Mouse (Mus musculus) neural tube, embryonic 12.5 days (tissue): ENCODE data around the gene Gabrr2. TPM values are rescaled to one million over a fixed set of nuclear protein-coding genes. Genes with fewer than 3 reads are reported as not detected.

Experiments used
- ATAC-seq: fragments of 200-750 bp; cut with Nextera tagmentation; 2 replicates; pipeline ENCODE4 v1.8.0; 2017; ENCODE audit warnings: low read depth, mild to moderate bottlenecking, moderate TSS enrichment, moderate library complexity; ENCODE audit not compliant: low FRiP score
- H3K27ac ChIP-seq: fragments of 300-500 bp; sonication (generic); 2 replicates; pipeline ENCODE4 v1.5.1; 2016
- H3K27me3 ChIP-seq: fragments of 300-500 bp; sonication (generic); replicated peaks from 2 replicates; pipeline ENCODE4 v1.6.1; 2016; ENCODE audit warnings: mild to moderate bottlenecking
- H3K36me3 ChIP-seq: fragments of 300-500 bp; sonication (generic); 2 replicates; pipeline ENCODE4 v1.6.1; 2016; ENCODE audit warnings: mild to moderate bottlenecking
- H3K4me1 ChIP-seq: fragments of 300-500 bp; sonication (generic); 2 replicates; pipeline ENCODE4 v1.6.1; 2016
- H3K4me2 ChIP-seq: fragments of 300-500 bp; sonication (generic); replicated peaks from 2 replicates; pipeline ENCODE4 v1.6.1; 2016; ENCODE audit warnings: mild to moderate bottlenecking
- H3K4me3 ChIP-seq: fragments of 300-500 bp; sonication (generic); 2 replicates; pipeline ENCODE4 v1.5.1; 2016
- H3K9ac ChIP-seq: fragments of 300-500 bp; sonication (generic); 2 replicates; pipeline ENCODE4 v1.6.1; 2016; ENCODE audit warnings: mild to moderate bottlenecking
- H3K9me3 ChIP-seq: fragments of 300-500 bp; sonication (generic); 2 replicates; pipeline ENCODE4 v1.6.1; 2016; ENCODE audit warnings: mild to moderate bottlenecking
- WGBS: fragments of 180-500 bp; shearing (Covaris S2); methylation state at CpG from one replicate; pipeline ENCODE4 v1.1.7; 2016; 5-methylcytosine and 5-hydroxymethylcytosine counted together
- polyA plus RNA-seq: library from polyadenylated mRNA; unstranded; fragments of >200 nt; fragmentation: Nextera tagmentation; extraction: Ambion mirVana; gene quantifications from 2 replicates; pipeline ENCODE4 v1.2.1, GENCODE M21; 2016

The Gabrr2 gene
- polyA plus RNA-seq, 1 experiment from 2014 or later = 0.37 TPM

GRCm38 (mm10) chr4:33052650-33053049 is 10.1 kb upstream of the Gabrr2 start:
- Histone ChIP-seq H3K36me3 (peaks cover 34% of the 10 kb centered on the region), H3K4me1 (no peaks in the 10 kb centered on the region), H3K9ac (no peak overlapping the region), H3K27me3 (no peaks in the 10 kb centered on the region), H3K9me3 (no peaks in the 10 kb centered on the region), H3K4me3 (no peak overlapping the region), H3K4me2 (no peak overlapping the region), H3K27ac (no peak overlapping the region)
- ATAC-seq = no peak
- 86% methylated on average over 5 of the region's 5 CpGs for WGBS

- Histone ChIP-seq H3K9me3 (no peaks in the 10 kb centered on the region), H3K27ac (no peak overlapping the region), H3K4me1 (no peaks in the 10 kb centered on the region), H3K27me3 (no peaks in the 10 kb centered on the region), H3K4me3 (no peak overlapping the region), H3K4me2 (no peak overlapping the region), H3K9ac (no peak overlapping the region), H3K36me3 (peaks cover 23% of the 10 kb centered on the region)
- ATAC-seq = no peak
Measured at GRCm38 (mm10) chr4:33054426-33054825, 8.4 kb upstream of the Gabrr2 start.

GRCm38 (mm10) chr4:33056317-33056716 is 6.5 kb upstream of the Gabrr2 start:
- 78% methylated on average over 1 of the region's 1 CpGs for WGBS
- Histone ChIP-seq H3K9ac (no peak overlapping the region), H3K27me3 (no peaks in the 10 kb centered on the region), H3K4me2 (no peak overlapping the region), H3K4me3 (no peak overlapping the region), H3K27ac (no peak overlapping the region), H3K36me3 (peaks cover 11% of the 10 kb centered on the region), H3K9me3 (no peaks in the 10 kb centered on the region), H3K4me1 (no peaks in the 10 kb centered on the region)
- no peak for ATAC-seq

GRCm38 (mm10) chr4:33057890-33058687 is 4.7 kb upstream of the Gabrr2 start:
- WGBS = 79% methylated on average over 11 of the region's 11 CpGs
- Histone ChIP-seq H3K4me1 (no peaks in the 10 kb centered on the region), H3K4me2 (no peak overlapping the region), H3K27me3 (no peaks in the 10 kb centered on the region), H3K9me3 (no peaks in the 10 kb centered on the region), H3K9ac (no peak overlapping the region), H3K4me3 (no peak overlapping the region), H3K36me3 (no peaks in the 10 kb centered on the region), H3K27ac (no peak overlapping the region)
- no peak for ATAC-seq

- Histone ChIP-seq H3K4me2 (no peak overlapping the region), H3K36me3 (no peaks in the 10 kb centered on the region), H3K4me1 (no peaks in the 10 kb centered on the region), H3K9ac (no peak overlapping the region), H3K9me3 (no peaks in the 10 kb centered on the region), H3K4me3 (no peak overlapping the region), H3K27ac (no peak overlapping the region), H3K27me3 (no peaks in the 10 kb centered on the region)
- ATAC-seq = no peak
- 64% methylated on average over 7 of the region's 7 CpGs for WGBS
Measured at GRCm38 (mm10) chr4:33061158-33061557, 1.6 kb upstream of the Gabrr2 start.

- Histone ChIP-seq H3K27me3 (no peaks in the 10 kb centered on the region), H3K4me2 (no peak overlapping the region), H3K9ac (no peak overlapping the region), H3K9me3 (no peaks in the 10 kb centered on the region), H3K27ac (no peak overlapping the region), H3K4me3 (no peak overlapping the region), H3K36me3 (no peaks in the 10 kb centered on the region), H3K4me1 (no peaks in the 10 kb centered on the region)
- 84% methylated on average over 6 of the region's 6 CpGs for WGBS
- ATAC-seq = no peak
Measured at GRCm38 (mm10) chr4:33064986-33065385, 2.2 kb downstream of the Gabrr2 start.

GRCm38 (mm10) chr4:33066223-33066960 is 3.6 kb downstream of the Gabrr2 start:
- Histone ChIP-seq H3K27ac (no peak overlapping the region), H3K9me3 (no peaks in the 10 kb centered on the region), H3K4me1 (no peaks in the 10 kb centered on the region), H3K4me2 (no peak overlapping the region), H3K9ac (no peak overlapping the region), H3K4me3 (no peak overlapping the region), H3K27me3 (no peaks in the 10 kb centered on the region), H3K36me3 (no peaks in the 10 kb centered on the region)
- ATAC-seq = no peak
- 73% methylated on average over 14 of the region's 14 CpGs for WGBS

GRCm38 (mm10) chr4:33067331-33067730 is 4.5 kb downstream of the Gabrr2 start:
- ATAC-seq = no peak
- H3K9ac ChIP-seq = no peak overlapping the region
- no peaks in the 10 kb centered on the region for H3K4me1 ChIP-seq
- H3K27ac ChIP-seq = no peak overlapping the region
- H3K36me3 ChIP-seq = no peaks in the 10 kb centered on the region
- no peak overlapping the region for H3K4me2 ChIP-seq
- WGBS = 93% methylated on average over 3 of the region's 3 CpGs
- no peaks in the 10 kb centered on the region for H3K27me3 ChIP-seq
- no peak overlapping the region for H3K4me3 ChIP-seq
- no peaks in the 10 kb centered on the region for H3K9me3 ChIP-seq

GRCm38 (mm10) chr4:33067826-33068225 is 5.0 kb downstream of the Gabrr2 start:
- ATAC-seq = no peak
- peaks cover under 1% of the 10 kb centered on the region; the same call in 1 of the 2 replicates for H3K4me1 ChIP-seq
- 94% methylated on average over 6 of the region's 6 CpGs for WGBS

GRCm38 (mm10) chr4:33068894-33069293 is 6.1 kb downstream of the Gabrr2 start:
- peaks cover 3% of the 10 kb centered on the region; the same call in 1 of the 2 replicates for H3K4me1 ChIP-seq
- H3K4me3 ChIP-seq = no peak overlapping the region
- no peaks in the 10 kb centered on the region for H3K27me3 ChIP-seq
- no peak overlapping the region for H3K27ac ChIP-seq
- WGBS = 77% methylated on average over 6 of the region's 6 CpGs
- H3K36me3 ChIP-seq = no peaks in the 10 kb centered on the region
- no peaks in the 10 kb centered on the region for H3K9me3 ChIP-seq
- H3K9ac ChIP-seq = no peak overlapping the region
- no peak overlapping the region for H3K4me2 ChIP-seq
- ATAC-seq = no peak

More at GRCm38 (mm10) chr4:33067826-33068225, 5.0 kb downstream of the Gabrr2 start:
- Histone ChIP-seq H3K9ac (no peak overlapping the region), H3K9me3 (no peaks in the 10 kb centered on the region), H3K4me2 (no peak overlapping the region), H3K4me3 (no peak overlapping the region), H3K36me3 (no peaks in the 10 kb centered on the region), H3K27ac (no peak overlapping the region), H3K27me3 (no peaks in the 10 kb centered on the region)

- no peaks in the 10 kb centered on the region for H3K27me3 ChIP-seq
- H3K36me3 ChIP-seq = no peaks in the 10 kb centered on the region
- no peaks in the 10 kb centered on the region for H3K9me3 ChIP-seq
- H3K4me1 ChIP-seq = peaks cover 3% of the 10 kb centered on the region; the same call in 1 of the 2 replicates
- no peak overlapping the region for H3K27ac ChIP-seq
- H3K4me3 ChIP-seq = no peak overlapping the region
- H3K4me2 ChIP-seq = no peak overlapping the region
- H3K9ac ChIP-seq = no peak overlapping the region
- WGBS = 94% methylated on average over 6 of the region's 6 CpGs
- ATAC-seq = no peak
Measured at GRCm38 (mm10) chr4:33070326-33070725, 7.5 kb downstream of the Gabrr2 start.

GRCm38 (mm10) chr4:33071337-33071736 is 8.5 kb downstream of the Gabrr2 start:
- no peaks in the 10 kb centered on the region for H3K9me3 ChIP-seq
- H3K4me2 ChIP-seq = no peak overlapping the region
- no peak for ATAC-seq
- H3K27me3 ChIP-seq = no peaks in the 10 kb centered on the region
- no peak overlapping the region for H3K9ac ChIP-seq
- H3K27ac ChIP-seq = no peak overlapping the region
- H3K4me1 ChIP-seq = peaks cover 3% of the 10 kb centered on the region; the same call in 1 of the 2 replicates
- WGBS = 92% methylated on average over 6 of the region's 6 CpGs
- H3K4me3 ChIP-seq = no peak overlapping the region
- no peaks in the 10 kb centered on the region for H3K36me3 ChIP-seq
